ENCODE assay signal across 11 mouse cellular contexts in genomic region chr3:57619718-57620117, GRCm38 (mm10). TPM values are rescaled to one million over a fixed set of nuclear protein-coding genes. Genes with fewer than 3 reads are reported as not detected.
DNase-seq lines count a peak whose midpoint lies in the region; ATAC-seq and TF ChIP-seq lines count a peak whose summit lies in the region.
"Had no signal": no experiment of that assay in that cellular context is flagged by ENCODE, and none has a peak within 500 bp of the region (broad histone marks: within the 10 kb centered on the region; RNA-seq: fewer than 3 reads in every experiment).

No protein-coding gene starts in this region.

- no peak for DNase-seq in heart, adult 2 months
- no peak for DNase-seq in midbrain, postnatal 0 days (ENCODE audit: low spot score)
- peak; percentile 50 for DNase-seq in adrenal gland, postnatal 25 days
- peak; percentile 36 for DNase-seq in lung, postnatal 10 days
- DNase-seq in right cerebral cortex, adult 2 months (ENCODE audit: low spot score in 2 of 2) = no peak

- H3K4me1 ChIP-seq in heart, adult 2 months (ENCODE audit: control insufficient read depth, insufficient read depth, low read length) = no peaks in the 10 kb centered on the region
- H3K4me1 ChIP-seq in heart, embryonic 11.5 days (ENCODE audit: control insufficient read depth, insufficient read depth, low read length) = no peaks in the 10 kb centered on the region
- H3K4me1 ChIP-seq in midbrain, postnatal 0 days (ENCODE audit: insufficient read depth, low read length) = no peaks in the 10 kb centered on the region
- no peaks in the 10 kb centered on the region for H3K4me1 ChIP-seq in midbrain, embryonic 16.5 days (ENCODE audit: control insufficient read depth, insufficient read depth, low read length)
- no peaks in the 10 kb centered on the region for H3K4me1 ChIP-seq in forebrain, embryonic 15.5 days
- H3K4me1 ChIP-seq: heart, embryonic 13.5 days; neural tube, embryonic 13.5 days had no signal

- H3K9ac ChIP-seq in heart, adult 2 months (ENCODE audit: low read depth, low read length) = no peak overlapping the region
- no peak overlapping the region for H3K9ac ChIP-seq in heart, embryonic 11.5 days (ENCODE audit: low read depth, low read length)
- H3K9ac ChIP-seq in midbrain, postnatal 0 days (replicated peaks; ENCODE audit: low read length, poor library complexity, severe bottlenecking) = no peak overlapping the region
- H3K9ac ChIP-seq in midbrain, embryonic 16.5 days (ENCODE audit: low read depth, low read length) = no peak overlapping the region
- no peak overlapping the region for H3K9ac ChIP-seq in forebrain, embryonic 15.5 days (replicated peaks)
- H3K9ac ChIP-seq: heart, embryonic 13.5 days; neural tube, embryonic 13.5 days had no signal

- TF ChIP-seq EP300 in heart, adult 2 months (IDR thresholded peaks at IDR 0.05; ENCODE audit: insufficient read depth, low read depth, low read length) = no peak

- H3K36me3 ChIP-seq in heart, adult 2 months (ENCODE audit: control insufficient read depth, insufficient read depth, low read length) = no peaks in the 10 kb centered on the region
- no peaks in the 10 kb centered on the region for H3K36me3 ChIP-seq in heart, embryonic 11.5 days (ENCODE audit: control insufficient read depth, insufficient read depth, low read length)
- no peaks in the 10 kb centered on the region for H3K36me3 ChIP-seq in midbrain, postnatal 0 days (ENCODE audit: insufficient read depth, low read length)
- no peaks in the 10 kb centered on the region for H3K36me3 ChIP-seq in midbrain, embryonic 16.5 days (ENCODE audit: control insufficient read depth, insufficient read depth, low read length)
- H3K36me3 ChIP-seq in forebrain, embryonic 15.5 days = no peaks in the 10 kb centered on the region
- H3K36me3 ChIP-seq: heart, embryonic 13.5 days; neural tube, embryonic 13.5 days had no signal

- H3K79me2 ChIP-seq in heart, adult 2 months (replicated peaks; ENCODE audit: control insufficient read depth, insufficient read depth, low read length) = no peaks in the 10 kb centered on the region

- intact Hi-C loops in heart, adult 2 months (cut with DNase I) = no loop called here

- WGBS in heart, adult 2 months = 56% methylated on average over 4 of the region's 4 CpGs
- 72% methylated on average over 4 of the region's 4 CpGs for WGBS in heart, embryonic 11.5 days (ENCODE audit: insufficient replicate concordance)
- 80% methylated on average over 4 of the region's 4 CpGs for WGBS in midbrain, postnatal 0 days
- WGBS in midbrain, embryonic 16.5 days = 80% methylated on average over 4 of the region's 4 CpGs
- WGBS in forebrain, embryonic 15.5 days = 77% methylated on average over 4 of the region's 4 CpGs

- no peak overlapping the region for H3K4me3 ChIP-seq in heart, adult 2 months
- H3K4me3 ChIP-seq in heart, embryonic 11.5 days (ENCODE audit: low read depth, low read length) = no peak overlapping the region
- no peak overlapping the region for H3K4me3 ChIP-seq in midbrain, postnatal 0 days (ENCODE audit: low read depth, low read length)
- H3K4me3 ChIP-seq in midbrain, embryonic 16.5 days (ENCODE audit: low read depth, low read length) = no peak overlapping the region
- H3K4me3 ChIP-seq in forebrain, embryonic 15.5 days = no peak overlapping the region
- H3K4me3 ChIP-seq: erythroblast, embryonic 14.5 days; heart, embryonic 13.5 days; neural tube, embryonic 13.5 days had no signal

- H3K27me3 ChIP-seq in heart, adult 2 months (ENCODE audit: control insufficient read depth, insufficient read depth, low read length) = no peaks in the 10 kb centered on the region
- no peaks in the 10 kb centered on the region for H3K27me3 ChIP-seq in heart, embryonic 11.5 days (ENCODE audit: control insufficient read depth, insufficient read depth, low read length)
- no peaks in the 10 kb centered on the region for H3K27me3 ChIP-seq in midbrain, postnatal 0 days (ENCODE audit: insufficient read depth, low read length)
- H3K27me3 ChIP-seq in midbrain, embryonic 16.5 days (ENCODE audit: control insufficient read depth, insufficient read depth, low read depth, low read length) = no peaks in the 10 kb centered on the region
- H3K27me3 ChIP-seq in forebrain, embryonic 15.5 days = no peaks in the 10 kb centered on the region
- H3K27me3 ChIP-seq: heart, embryonic 13.5 days; neural tube, embryonic 13.5 days had no signal

- no peaks in the 10 kb centered on the region for H3K9me3 ChIP-seq in heart, embryonic 11.5 days (replicated peaks; ENCODE audit: control insufficient read depth, low read length)
- H3K9me3 ChIP-seq in midbrain, postnatal 0 days (ENCODE audit: low read length) = no peaks in the 10 kb centered on the region
- H3K9me3 ChIP-seq in midbrain, embryonic 16.5 days (replicated peaks; ENCODE audit: control insufficient read depth, low read length, poor library complexity, severe bottlenecking) = no peaks in the 10 kb centered on the region
- H3K9me3 ChIP-seq in forebrain, embryonic 15.5 days = no peaks in the 10 kb centered on the region
- H3K9me3 ChIP-seq: heart, embryonic 13.5 days; neural tube, embryonic 13.5 days had no signal

- no peak overlapping the region for H3K4me2 ChIP-seq in heart, embryonic 11.5 days
- no peak overlapping the region for H3K4me2 ChIP-seq in midbrain, postnatal 0 days (ENCODE audit: low read depth, low read length, poor library complexity, severe bottlenecking)
- no peak overlapping the region for H3K4me2 ChIP-seq in midbrain, embryonic 16.5 days (ENCODE audit: low read length)
- H3K4me2 ChIP-seq in forebrain, embryonic 15.5 days (replicated peaks) = no peak overlapping the region
- H3K4me2 ChIP-seq: heart, embryonic 13.5 days; neural tube, embryonic 13.5 days had no signal

- TF ChIP-seq POLR2A in heart, adult 2 months (IDR thresholded peaks at IDR 0.05; ENCODE audit: insufficient read depth, low read depth, low read length) = no peak

- peak; percentile 78 for TF ChIP-seq CTCF in heart, adult 2 months (IDR thresholded peaks at IDR 0.05)
- TF ChIP-seq CTCF in midbrain, postnatal 0 days (IDR thresholded peaks at IDR 0.05) = peak; percentile 48

- no peak for ATAC-seq in heart, embryonic 11.5 days (replicated peaks; ENCODE audit: insufficient number of reproducible peaks, low FRiP score, low TSS enrichment)
- ATAC-seq in midbrain, postnatal 0 days (ENCODE audit: low FRiP score) = no peak
- ATAC-seq in midbrain, embryonic 16.5 days = no peak
- ATAC-seq in forebrain, embryonic 15.5 days (replicated peaks) = no peak

- H3K27ac ChIP-seq in heart, adult 2 months = no peak overlapping the region
- no peak overlapping the region for H3K27ac ChIP-seq in heart, embryonic 11.5 days (ENCODE audit: low read depth, low read length)
- no peak overlapping the region for H3K27ac ChIP-seq in midbrain, postnatal 0 days (ENCODE audit: low read depth, low read length)
- H3K27ac ChIP-seq in midbrain, embryonic 16.5 days (ENCODE audit: low read length) = no peak overlapping the region
- no peak overlapping the region for H3K27ac ChIP-seq in forebrain, embryonic 15.5 days (replicated peaks)
- H3K27ac ChIP-seq: heart, embryonic 13.5 days; neural tube, embryonic 13.5 days had no signal

RNA-seq across cellular contexts. Expression of gene Commd2, which starts 31.8 kb away (rescaled TPM):
- 10 to 100 TPM; 12.2 to 13.9 TPM for total RNA-seq in heart, adult 2 months (2021)
- 11.9 and 19.4 TPM in 2 replicates for polyA plus RNA-seq in heart, adult 2 months (2012; rRNA removed)
- polyA plus RNA-seq in heart, embryonic 11.5 days (2014; fragmentation: Nextera tagmentation; extraction: Ambion mirVana) = 53.7 and 57.4 TPM in 2 replicates
- total RNA-seq in midbrain, postnatal 0 days (2014; rRNA removed) = 21.5 and 34.9 TPM in 2 replicates
- polyA plus RNA-seq in midbrain, postnatal 0 days (2015; fragmentation: Nextera tagmentation; extraction: Ambion mirVana) = 72.6 and 76.4 TPM in 2 replicates
- polyA plus RNA-seq in midbrain, embryonic 16.5 days (2015; fragmentation: Nextera tagmentation; extraction: Ambion mirVana) = 60.6 and 66.3 TPM in 2 replicates
- 30.1 and 34.7 TPM in 2 replicates for total RNA-seq in adrenal gland, postnatal 25 days (2021)
- polyA plus RNA-seq in forebrain, embryonic 15.5 days (2015; fragmentation: Nextera tagmentation; extraction: Ambion mirVana) = 77.1 and 79.1 TPM in 2 replicates

RNA-seq across cellular contexts. Expression of gene Wwtr1, which starts 44.0 kb away (rescaled TPM):
- 10 to 100 TPM; 46.5 to 49.1 TPM for total RNA-seq in heart, adult 2 months (2021)
- polyA plus RNA-seq in heart, adult 2 months (2012; rRNA removed) = 28.2 and 40.6 TPM in 2 replicates
- polyA plus RNA-seq in heart, embryonic 11.5 days (2014; fragmentation: Nextera tagmentation; extraction: Ambion mirVana) = 12.9 and 17.4 TPM in 2 replicates
- total RNA-seq in midbrain, postnatal 0 days (2014; rRNA removed) = 27.2 and 28.0 TPM in 2 replicates
- polyA plus RNA-seq in midbrain, postnatal 0 days (2015; fragmentation: Nextera tagmentation; extraction: Ambion mirVana) = 7.5 and 8.6 TPM in 2 replicates
- 5.8 and 6.4 TPM in 2 replicates for polyA plus RNA-seq in midbrain, embryonic 16.5 days (2015; fragmentation: Nextera tagmentation; extraction: Ambion mirVana)
- 35.8 and 37.6 TPM in 2 replicates for total RNA-seq in adrenal gland, postnatal 25 days (2021)
- polyA plus RNA-seq in forebrain, embryonic 15.5 days (2015; fragmentation: Nextera tagmentation; extraction: Ambion mirVana) = 10.7 TPM in 2 replicates
- polyA plus RNA-seq: erythroblast, embryonic 14.5 days had no signal

Comparison
In these comparisons a context has a peak if more than half of its experiments do, and no peak if none do; other contexts are left out.
1. DNase-seq: peak in adrenal gland, postnatal 25 days (single experiment) and lung, postnatal 10 days (single experiment); none in heart, adult 2 months (0 of 2), midbrain, postnatal 0 days (single experiment) and right cerebral cortex, adult 2 months (0 of 2).